Mouse (Mus musculus): ENCODE measurements at regions not wholly inside any gene's neighbourhood (a gene's known extent, or its start where the extent isn't known, plus 50 kb on each side); places are given as distances from the start of the nearest gene placed in this dataset.

DNA sequence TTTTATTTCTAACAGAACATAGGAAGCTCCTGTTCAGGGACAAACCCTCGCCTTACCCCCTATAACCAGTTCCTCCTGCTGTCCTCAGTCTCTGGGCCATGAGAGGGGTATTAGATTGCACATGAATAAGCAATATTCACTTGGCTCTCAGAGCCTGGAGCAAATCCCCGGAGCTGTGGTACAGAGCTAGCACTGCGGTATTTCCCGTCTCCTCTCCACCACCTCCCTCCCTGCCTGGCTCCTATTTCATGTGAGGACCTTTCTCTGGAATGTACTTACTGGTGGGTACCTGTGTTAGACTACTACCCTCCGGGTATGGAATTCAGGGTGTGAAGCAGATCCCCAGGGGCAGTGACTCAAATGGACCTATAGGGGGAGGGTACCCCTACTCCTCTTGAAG is 206.9 kb upstream of the Cadm1 start:
- no peak for ATAC-seq (replicated peaks; ENCODE audit: poor library complexity, severe bottlenecking)

DNA sequence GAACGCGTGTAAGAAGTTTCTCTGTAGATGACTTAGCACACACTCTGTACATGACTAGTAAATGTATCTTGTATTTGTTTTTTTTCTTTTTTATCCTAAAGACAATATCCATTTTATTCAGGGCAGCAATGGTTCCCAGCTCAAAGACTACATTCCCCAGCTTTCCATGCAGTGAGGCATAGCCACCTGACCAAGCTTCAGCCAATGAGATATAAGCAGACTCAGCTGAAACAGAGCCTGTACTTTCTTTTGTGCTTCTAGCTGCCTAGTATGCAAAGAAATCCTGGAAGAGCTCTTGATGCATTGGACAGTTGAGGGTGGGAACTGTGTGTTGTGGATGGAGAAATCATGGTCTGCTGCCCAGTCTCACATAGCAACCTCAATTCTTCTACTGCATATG is 202.4 kb upstream of the Cadm1 start:
- ATAC-seq (replicated peaks; ENCODE audit: poor library complexity, severe bottlenecking) = no peak

DNA sequence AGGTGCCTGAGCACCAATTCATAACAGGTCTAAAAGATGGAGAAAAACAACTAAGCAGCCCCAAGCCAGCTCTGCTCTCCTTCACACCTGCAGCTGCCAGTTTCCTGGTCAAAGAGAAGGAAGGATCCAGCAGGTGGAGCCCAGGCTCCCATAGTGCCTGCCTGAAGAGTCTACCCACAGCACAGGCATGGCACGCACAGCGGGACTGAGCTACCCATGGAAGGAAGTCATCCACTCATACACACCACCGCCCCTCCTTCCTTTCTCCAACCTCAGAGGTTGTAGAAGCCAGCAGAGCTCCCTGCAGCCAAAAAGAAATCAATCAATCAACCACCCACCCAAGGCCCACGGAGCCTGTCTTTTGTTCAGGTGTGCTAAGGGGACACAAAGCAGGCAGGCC is 197.0 kb upstream of the Cadm1 start:
- no peak for ATAC-seq (replicated peaks; ENCODE audit: poor library complexity, severe bottlenecking)

DNA sequence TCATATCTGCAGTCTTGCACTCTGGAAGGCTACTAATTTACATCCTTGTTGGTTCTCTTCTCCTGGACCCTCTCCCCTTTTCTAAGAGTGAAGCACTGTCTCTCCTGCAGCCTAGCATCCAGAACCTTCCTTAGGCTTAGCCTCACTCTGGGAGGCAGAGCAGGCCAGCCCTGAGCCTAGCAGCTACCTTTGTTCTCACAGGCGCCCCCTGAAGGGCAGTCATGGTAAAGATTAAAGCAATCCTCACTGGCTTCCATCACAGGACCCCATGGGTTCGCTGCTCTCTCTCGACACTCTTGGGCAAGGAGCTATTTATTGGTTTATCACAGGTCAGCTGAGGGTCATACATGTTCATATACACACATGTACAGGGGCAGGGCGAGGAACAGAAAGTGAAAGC is 191.8 kb upstream of the Cadm1 start:
- no peak for ATAC-seq (replicated peaks; ENCODE audit: poor library complexity, severe bottlenecking)

DNA sequence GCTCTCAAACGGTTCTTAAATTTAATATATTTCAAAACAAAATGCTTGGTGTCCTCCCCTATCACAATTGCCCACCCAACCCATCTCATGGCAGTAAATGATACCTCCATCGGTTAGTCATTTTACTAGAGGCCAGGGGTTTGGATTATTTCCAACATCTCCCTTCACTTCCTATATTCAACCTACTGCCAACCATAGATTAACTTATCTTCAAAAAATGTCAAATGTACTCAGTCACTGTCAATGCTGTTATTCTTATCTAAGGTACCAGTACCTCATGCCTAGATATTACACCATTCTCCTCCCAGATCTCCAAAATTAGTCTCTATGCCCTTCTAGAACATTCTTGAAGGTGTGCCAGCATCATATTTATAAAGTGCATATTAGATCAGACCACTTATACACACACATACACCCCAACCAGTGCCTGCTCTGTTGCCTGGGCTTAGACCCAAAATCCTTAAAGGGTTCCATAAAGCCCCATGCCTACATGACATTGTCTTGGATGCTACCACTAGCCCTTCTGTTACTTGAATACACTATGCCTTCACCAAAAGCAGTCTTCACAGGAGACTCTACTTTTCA is 183.4 kb upstream of the Cadm1 start:
- no peak for ATAC-seq (replicated peaks; ENCODE audit: poor library complexity, severe bottlenecking)

DNA sequence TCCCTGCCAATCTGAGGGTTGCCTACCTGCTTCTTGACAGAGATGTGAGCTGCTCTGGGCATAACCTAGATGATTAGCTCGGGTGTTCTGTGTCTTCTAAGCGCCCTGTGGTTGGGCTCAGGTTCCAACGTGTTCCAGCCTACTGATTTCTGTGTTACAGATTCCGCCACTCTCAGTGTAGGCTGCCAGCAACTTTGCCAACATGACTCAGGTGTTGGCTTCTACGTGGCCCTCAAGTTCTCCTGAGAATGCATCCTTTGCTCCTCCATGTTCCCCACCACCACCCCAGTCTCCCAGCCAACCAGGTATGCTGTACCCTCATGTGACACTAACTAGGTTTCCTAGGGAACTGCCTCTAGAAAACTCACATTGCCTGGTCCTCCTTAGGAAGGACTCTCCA is 179.7 kb upstream of the Cadm1 start:
- ATAC-seq (replicated peaks; ENCODE audit: poor library complexity, severe bottlenecking) = no peak

DNA sequence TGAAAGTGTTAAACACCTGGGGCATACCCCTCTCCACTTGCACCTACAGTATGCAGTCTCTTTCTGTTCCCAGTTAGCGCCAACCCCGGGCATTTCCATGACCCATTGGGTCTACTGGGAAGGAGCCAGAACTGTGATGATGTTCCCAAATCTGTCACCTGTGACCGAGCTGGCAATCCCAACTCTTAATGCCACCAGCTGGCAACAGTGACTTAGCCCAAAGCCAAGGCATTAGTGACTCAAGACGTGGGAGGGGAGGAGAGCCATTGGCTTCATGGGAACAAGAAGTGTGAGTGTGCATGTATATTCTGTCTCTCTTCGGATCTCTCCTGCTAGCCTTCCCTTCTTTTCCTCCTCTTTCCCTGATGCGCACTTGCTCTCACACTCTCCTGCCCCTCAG is 178.9 kb upstream of the Cadm1 start:
- no peak for ATAC-seq (replicated peaks; ENCODE audit: poor library complexity, severe bottlenecking)

DNA sequence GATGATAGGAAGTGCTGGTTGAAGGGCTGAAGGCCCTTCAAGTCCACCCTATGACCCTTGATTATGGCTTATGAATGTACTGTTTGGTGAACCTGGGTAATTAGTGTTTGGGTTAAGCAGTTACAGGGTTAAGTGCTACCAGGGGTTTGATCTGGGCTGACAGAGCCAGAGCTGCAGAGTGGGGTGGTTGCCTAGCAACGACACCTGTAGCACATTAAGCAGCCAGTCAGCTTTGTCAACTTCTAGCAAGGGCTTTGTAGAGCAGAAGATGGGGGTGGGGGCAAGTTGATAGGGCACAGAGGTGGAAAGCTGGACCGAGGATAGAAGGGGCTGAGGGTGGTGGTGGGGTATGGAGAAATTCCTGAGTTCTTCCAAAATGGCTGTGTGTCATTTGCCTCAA is 177.0 kb upstream of the Cadm1 start:
- ATAC-seq (replicated peaks; ENCODE audit: poor library complexity, severe bottlenecking) = no peak

DNA sequence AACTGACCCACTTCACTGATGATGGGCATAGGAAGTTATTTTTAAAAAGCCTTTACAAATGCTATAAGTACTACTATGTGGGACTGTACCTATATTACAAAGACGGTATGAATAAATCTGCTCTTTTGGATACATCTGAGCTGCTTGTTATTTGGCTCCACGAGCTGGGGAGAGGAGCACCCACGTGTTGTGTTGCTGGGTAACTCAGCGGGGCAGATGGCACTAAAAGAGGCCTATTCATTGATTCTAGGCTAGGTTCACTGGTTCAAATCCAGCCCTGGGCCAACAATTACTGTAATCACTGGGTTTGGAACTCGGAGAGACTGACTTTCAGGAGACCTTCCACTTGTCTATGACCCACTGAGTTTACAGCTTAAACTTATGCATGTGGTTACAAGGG is 176.0 kb upstream of the Cadm1 start:
- no peak for ATAC-seq (replicated peaks; ENCODE audit: poor library complexity, severe bottlenecking)

DNA sequence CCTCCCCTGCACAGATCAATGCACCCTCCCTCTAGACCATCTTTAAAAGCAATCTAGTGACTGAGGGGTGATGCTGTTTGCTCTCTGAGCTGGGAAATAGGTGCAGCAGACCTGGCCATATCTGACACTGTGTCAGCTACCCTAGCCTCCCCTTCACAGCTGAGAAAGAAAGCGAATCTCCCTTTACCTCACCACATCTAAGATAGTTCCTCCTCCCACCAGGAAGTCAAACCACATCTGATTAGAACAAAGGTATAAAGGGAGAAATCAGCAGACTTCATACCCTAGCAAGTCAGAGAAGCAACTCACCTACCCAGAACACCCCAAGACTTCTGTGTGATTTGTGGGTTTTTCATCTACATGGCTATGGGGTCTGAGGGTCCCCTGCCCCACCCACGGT is 175.6 kb upstream of the Cadm1 start:
- no peak for ATAC-seq (replicated peaks; ENCODE audit: poor library complexity, severe bottlenecking)

DNA sequence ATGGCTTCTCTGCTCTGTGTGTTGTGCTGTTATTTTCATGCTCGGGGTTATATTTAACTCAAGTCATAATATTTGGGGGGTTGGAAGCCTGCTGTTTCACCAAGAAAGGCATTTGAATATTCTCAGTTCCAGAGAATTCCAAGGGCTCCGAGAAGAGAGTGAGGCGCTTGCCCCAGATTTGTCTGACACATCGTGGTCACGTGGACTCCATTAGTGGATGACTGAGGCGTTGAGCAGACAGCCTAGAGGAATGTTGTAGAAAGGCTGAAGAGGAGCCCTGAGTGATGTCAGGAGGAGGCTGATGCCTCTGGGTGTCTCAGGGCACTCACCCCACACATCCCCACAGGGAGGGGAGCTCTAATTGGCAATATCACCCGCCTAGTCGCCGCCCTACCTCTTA is 175.1 kb upstream of the Cadm1 start:
- no peak for ATAC-seq (replicated peaks; ENCODE audit: poor library complexity, severe bottlenecking)

DNA sequence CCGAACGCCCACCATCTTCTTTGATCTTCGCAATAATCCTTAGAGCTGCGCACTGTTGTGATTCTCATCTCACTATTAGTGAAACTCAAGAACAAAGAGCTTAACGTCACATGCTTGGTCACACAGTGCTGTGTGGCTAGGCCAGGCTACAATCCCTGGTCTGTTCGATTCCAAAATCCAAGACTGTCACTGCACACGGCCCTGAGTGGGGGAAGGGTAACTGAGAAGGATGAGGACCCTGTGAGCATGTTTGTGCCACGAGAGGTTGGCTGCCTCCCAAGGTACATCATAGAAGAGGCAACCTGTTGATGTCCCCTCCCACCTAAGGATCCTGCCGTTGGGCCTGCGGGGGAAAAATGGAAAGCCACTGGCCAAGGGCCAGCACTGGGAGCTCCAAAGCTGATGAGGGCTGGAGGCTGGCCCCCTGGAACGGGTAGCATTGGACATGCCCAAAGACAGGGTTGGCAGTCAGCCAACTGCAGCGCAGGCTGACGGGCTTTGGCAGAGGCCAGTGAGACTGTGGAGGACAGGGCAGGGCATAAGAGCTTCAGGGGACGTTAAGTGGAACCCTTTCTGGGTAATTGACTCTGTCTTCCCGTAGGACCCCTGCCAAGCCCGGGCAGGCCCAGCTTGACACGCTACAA is 172.1 kb upstream of the Cadm1 start:
- no peak for ATAC-seq (replicated peaks; ENCODE audit: poor library complexity, severe bottlenecking)

DNA sequence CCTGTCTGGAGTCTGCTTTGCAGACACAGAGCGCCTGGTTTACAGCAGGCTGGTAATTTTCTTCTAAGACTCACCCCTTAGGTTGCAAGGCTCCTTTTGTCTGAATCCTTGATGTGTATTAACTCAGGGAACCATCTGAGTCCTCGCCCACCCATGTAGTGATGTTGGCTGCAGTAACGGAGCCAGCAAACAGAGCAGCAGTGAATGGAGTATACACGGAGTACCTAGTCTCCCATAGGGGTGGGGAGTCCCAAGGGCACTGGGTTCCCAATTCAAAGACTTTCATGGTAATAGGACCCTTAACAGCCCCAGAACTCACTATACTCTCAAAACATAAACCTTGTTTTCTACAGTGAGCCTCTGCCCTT is 171.6 kb upstream of the Cadm1 start:
- no peak for ATAC-seq (replicated peaks; ENCODE audit: poor library complexity, severe bottlenecking)

DNA sequence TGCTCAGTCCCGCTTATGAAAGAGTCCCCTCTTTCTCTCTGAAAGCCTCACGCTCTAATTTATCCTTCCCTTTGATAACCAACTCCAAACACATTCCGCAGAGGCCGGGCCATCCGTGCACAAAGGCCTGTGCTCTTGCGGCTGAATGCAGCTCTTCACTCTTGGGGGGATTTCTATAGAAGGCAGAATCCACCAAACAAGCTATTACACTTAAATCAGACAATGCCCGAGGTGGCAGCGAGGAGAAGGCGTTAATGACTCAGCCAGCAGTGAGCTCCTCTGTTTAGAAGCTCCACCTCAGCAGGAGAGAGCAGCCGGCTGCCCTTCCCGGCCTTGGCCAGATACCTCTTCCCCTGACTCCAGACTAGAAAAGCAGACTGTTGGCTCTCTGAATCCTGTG is 166.9 kb upstream of the Cadm1 start:
- ATAC-seq (replicated peaks; ENCODE audit: poor library complexity, severe bottlenecking) = no peak

DNA sequence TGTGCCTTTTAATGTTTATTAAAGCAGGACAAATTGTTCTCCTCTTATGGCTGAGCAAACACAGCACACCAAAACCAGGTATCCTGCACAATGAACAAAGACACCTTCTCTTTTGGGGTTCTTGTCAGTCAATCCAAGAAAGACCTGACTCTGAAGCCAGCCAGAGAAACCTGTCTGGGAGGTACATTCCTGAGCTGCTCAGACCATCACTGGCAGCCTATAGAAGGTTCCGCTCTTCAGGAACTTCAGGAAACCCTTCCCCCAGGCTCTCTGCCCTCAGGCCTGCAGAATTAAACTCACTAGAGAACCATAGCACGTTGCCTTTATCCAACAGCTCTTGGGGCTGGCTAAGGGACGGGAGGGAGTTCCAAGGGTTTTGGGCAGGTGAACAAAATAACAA is 165.2 kb upstream of the Cadm1 start:
- ATAC-seq (replicated peaks; ENCODE audit: poor library complexity, severe bottlenecking) = no peak

DNA sequence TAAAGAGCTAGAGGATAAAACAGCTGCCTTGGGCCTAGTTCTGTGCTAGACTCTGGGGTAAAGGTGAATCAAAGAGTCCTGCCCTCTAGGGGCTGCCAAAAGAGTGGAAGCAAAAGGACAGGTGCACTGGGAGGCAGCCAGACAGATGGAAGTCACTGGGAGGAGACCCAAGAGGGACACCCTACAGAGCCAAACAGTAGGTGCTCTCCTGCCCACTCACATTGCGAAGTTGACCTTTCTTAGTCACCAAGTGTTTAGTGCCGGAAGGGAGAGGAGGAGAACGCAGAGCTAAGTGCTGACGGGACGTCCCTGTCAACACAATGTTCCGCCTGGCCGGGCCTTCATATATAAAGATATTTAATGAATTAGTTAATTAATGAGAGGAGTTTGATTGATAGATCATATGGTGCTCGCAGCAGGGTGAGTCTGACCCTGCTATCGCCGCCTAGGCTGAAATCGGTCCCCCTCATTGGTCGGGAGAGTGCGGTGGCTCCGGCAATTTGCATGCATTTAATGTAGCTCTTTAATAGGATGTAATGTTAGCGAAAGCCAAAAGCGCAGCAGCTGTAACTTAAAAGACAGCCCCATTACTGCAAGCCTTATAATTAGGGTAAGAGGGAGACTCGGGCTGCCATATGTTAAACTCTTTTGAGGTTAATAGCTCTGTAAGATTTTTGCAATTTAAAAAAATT is 162.6 kb upstream of the Cadm1 start:
- ATAC-seq (replicated peaks; ENCODE audit: poor library complexity, severe bottlenecking) = no peak

DNA sequence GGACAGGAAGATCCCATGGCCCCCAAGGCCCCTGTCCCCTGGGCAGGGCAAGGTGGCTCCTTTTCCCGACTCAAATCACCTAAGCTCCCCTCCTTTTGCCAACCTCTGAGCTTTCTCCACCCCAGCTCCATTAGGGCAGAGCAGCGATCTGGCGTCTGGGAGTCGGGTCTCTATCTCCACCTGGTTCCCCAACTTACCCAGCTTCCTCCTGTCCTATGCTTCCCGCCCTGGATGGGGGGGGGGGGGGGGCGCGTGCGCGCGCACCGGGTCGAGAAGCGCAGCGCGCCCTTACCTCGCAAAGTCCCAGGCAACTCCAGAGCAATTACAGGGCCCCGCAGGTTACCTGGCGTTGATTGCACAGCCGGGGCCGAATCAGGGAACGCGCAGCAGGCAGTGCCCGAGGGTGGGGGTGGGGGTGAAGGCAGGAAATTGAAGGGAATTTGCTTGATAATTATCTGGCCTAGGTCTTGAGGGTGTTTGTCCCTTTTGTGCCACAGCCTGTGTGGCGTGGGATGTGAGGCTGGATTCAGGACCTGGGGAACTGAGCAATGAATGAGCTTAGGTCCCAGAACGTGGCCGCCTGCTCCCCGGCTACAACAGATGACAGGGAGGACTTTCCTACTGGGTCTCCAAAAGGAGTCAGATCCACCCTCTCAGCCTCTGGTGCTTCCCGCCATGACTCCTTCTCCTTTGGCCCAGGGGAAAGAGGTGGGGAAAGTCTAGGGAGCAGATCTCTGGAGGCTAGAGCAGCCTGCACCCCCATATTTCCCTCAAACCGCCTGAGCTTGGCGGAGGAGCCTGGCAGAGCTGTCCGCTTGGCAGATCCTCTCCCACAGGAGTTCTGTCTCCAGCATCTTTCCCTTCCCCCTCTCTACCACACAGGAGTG is 161.7 kb upstream of the Cadm1 start:
- no peak for ATAC-seq (replicated peaks; ENCODE audit: poor library complexity, severe bottlenecking)

DNA sequence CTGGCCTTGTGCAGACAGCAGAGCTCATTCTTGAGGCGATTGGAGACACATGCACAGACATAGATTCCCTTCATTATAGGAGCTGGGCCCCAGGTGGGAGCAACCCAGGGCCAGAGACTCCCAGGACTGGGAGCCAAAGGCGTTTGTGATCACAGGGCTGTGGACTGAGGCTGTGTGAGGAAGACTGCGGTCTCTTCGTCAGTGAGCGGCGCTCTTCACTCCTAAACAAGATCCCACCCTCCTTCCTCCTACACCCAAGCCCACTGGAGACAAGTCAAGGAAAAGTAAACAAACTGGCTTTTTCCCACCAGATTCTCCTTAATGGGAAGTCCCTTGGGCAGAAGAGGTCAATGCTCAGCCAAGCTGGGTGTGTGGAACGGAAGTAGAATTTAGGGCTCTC is 157.7 kb upstream of the Cadm1 start:
- ATAC-seq (replicated peaks; ENCODE audit: poor library complexity, severe bottlenecking) = no peak

DNA sequence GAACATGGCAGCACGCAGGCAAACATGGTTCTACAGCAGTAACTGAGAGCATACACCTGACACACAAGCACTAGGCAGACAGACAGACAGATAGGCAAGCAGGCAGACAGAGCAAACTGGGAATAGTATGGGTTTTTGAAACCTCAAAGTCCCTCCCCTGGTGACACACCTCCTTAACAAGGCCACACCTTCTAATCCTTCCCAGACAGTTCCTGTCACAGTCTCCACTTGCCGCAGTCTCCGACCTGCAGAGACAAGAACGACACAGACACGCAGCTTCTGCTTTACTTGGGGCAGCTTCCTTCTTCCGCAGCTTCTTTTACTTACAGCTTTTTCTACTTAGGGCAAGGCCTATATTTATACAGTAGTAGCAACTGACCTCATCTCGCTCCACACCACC is 155.9 kb upstream of the Cadm1 start:
- ATAC-seq (replicated peaks; ENCODE audit: poor library complexity, severe bottlenecking) = no peak

DNA sequence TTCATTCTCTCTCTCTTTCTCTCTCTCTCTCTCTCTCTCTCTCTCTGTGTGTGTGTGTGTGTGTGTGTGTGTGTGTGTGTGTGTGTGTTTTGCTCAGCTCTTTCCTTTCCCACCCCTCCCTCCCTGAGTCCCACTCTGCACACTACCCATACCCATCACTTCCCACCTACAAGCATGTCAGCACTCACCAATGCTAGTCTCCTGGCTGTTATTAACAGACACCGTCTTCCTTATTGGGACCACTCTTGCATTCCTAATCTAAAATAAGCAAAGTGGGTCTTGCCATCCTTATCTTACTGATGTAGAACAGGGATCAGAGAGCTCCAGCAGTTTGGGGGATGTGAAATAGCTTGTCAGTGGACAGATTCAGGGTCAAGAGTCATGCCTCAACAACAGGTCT is 153.3 kb upstream of the Cadm1 start:
- ATAC-seq (replicated peaks; ENCODE audit: poor library complexity, severe bottlenecking) = no peak

DNA sequence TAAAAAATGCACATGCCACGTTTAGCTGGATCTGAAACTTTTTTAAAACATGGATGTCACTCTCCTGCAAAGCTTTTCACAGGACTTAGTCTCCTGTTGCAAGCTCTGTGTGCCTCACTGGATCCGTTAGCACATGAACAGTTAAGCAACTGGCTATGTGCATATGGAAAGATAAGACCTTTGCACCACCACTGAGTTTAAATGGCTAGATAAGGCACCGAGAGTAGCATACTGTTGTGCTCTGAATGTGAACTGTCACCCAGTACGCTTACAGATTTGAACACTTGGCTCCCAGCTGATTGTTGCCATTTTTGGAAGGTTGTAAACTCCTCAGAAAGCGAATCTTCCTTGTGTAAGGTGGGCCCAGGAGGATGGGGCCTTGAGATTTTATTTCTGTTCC is 151.4 kb upstream of the Cadm1 start:
- ATAC-seq (replicated peaks; ENCODE audit: poor library complexity, severe bottlenecking) = no peak
